Mouse (Mus musculus) liver, adult 2 months (tissue): ENCODE data around the gene Gm28305. TPM values are rescaled to one million over a fixed set of nuclear protein-coding genes. Genes with fewer than 3 reads are reported as not detected.

Experiments
- DNase-seq: peaks from one replicate; pipeline ENCODE4 v3.0.0-alpha.2; 2011; ENCODE audit warnings: low read depth, low spot score; ENCODE audit errors: extremely low read depth
- H3K27ac ChIP-seq: fragments of 200-500 bp; replicated peaks from 2 replicates; pipeline ENCODE4 v1.5.1; 2012; ENCODE audit warnings: low read depth, mild to moderate bottlenecking, control low read depth, inconsistent platforms, low read length; ENCODE audit not compliant: insufficient read depth
- H3K27me3 ChIP-seq: fragments of 200-500 bp; 2 replicates; pipeline ENCODE4 v1.6.1; 2012; ENCODE audit warnings: mild to moderate bottlenecking, moderate library complexity, low read length, inconsistent platforms; ENCODE audit not compliant: control insufficient read depth, insufficient read depth
- H3K36me3 ChIP-seq: fragments of 200-500 bp; 2 replicates; pipeline ENCODE4 v1.6.1; 2012; ENCODE audit warnings: low read length, inconsistent platforms; ENCODE audit not compliant: control insufficient read depth, insufficient read depth
- H3K4me1 ChIP-seq: fragments of 200-500 bp; 2 replicates; pipeline ENCODE4 v1.6.1; 2011; ENCODE audit warnings: low read length; ENCODE audit not compliant: control insufficient read depth, insufficient read depth
- H3K4me3 ChIP-seq: fragments of 200-500 bp; 2 replicates; pipeline ENCODE4 v1.5.1; 2011; ENCODE audit warnings: low read depth, mild to moderate bottlenecking, control low read depth, low read length, moderate library complexity; ENCODE audit not compliant: insufficient read depth
- H3K79me2 ChIP-seq: fragments of 200-500 bp; 2 replicates; pipeline ENCODE4 v1.6.1; 2012; ENCODE audit warnings: inconsistent platforms, mild to moderate bottlenecking, low read length, moderate library complexity; ENCODE audit not compliant: control insufficient read depth, insufficient read depth
- H3K9ac ChIP-seq: fragments of 200-500 bp; 2 replicates; pipeline ENCODE4 v1.6.1; 2012; ENCODE audit warnings: low read depth, mild to moderate bottlenecking, control low read depth, inconsistent platforms, low read length
- CTCF ChIP-seq: fragments of 200-500 bp; IDR thresholded peaks from 2 replicates; pipeline ENCODE4 v1.5.1; 2011; ENCODE audit warnings: low read depth, low read length, control low read depth
- POLR2A ChIP-seq: fragments of 200-500 bp; IDR thresholded peaks from 2 replicates; pipeline ENCODE4 v1.6.1; 2011; ENCODE audit warnings: low read length, control low read depth; ENCODE audit not compliant: insufficient read depth; ENCODE audit errors: extremely low read depth
- WGBS: fragments of 180-500 bp; shearing (Covaris S2); methylation state at CpG from one replicate; pipeline ENCODE4 v1.1.7; 2018; 5-methylcytosine and 5-hydroxymethylcytosine counted together
- polyA plus RNA-seq: library from polyadenylated mRNA; depleted of rRNA; stranded (reverse); fragments of >200 nt; gene quantifications from 2 replicates; pipeline ENCODE4 v1.2.3, GENCODE M21; 2012; rRNA removed
- total RNA-seq: library from RNA; depleted of rRNA; stranded (reverse); fragments of >200 nt; gene quantifications from 2 replicates; pipeline ENCODE4 v1.2.3, GENCODE M21; 2014; rRNA removed

The Gm28305 gene
- total and polyA plus RNA-seq, 2 experiments = not detected

GRCm38 (mm10) chr9:104123101-104123500 is 82.6 kb downstream of the Gm28305 start:
- no peak for DNase-seq
- Histone ChIP-seq H3K27ac (no peak overlapping the region), H3K9ac (no peak overlapping the region), H3K79me2 (no peaks in the 10 kb centered on the region), H3K4me1 (no peaks in the 10 kb centered on the region), H3K27me3 (no peaks in the 10 kb centered on the region), H3K4me3 (no peak overlapping the region), H3K36me3 (peaks cover 74% of the 10 kb centered on the region)
- WGBS = 79% methylated on average over 5 of the region's 5 CpGs
- TF ChIP-seq POLR2A (no peak), CTCF (no peak)

- no peak overlapping the region for H3K4me3 ChIP-seq
- peaks cover 73% of the 10 kb centered on the region for H3K36me3 ChIP-seq
- H3K27me3 ChIP-seq = no peaks in the 10 kb centered on the region
- no peaks in the 10 kb centered on the region for H3K79me2 ChIP-seq
- no peak overlapping the region for H3K9ac ChIP-seq
- TF ChIP-seq CTCF = no peak
- TF ChIP-seq POLR2A = no peak
- 87% methylated on average over 5 of the region's 5 CpGs for WGBS
- H3K27ac ChIP-seq = no peak overlapping the region
- no peaks in the 10 kb centered on the region for H3K4me1 ChIP-seq
- no peak for DNase-seq
Observed at GRCm38 (mm10) chr9:104123622-104124021, 83.2 kb downstream of the Gm28305 start.

Other genes starting within 250 kb of the Gm28305 start
- 2.9 and 5.4 TPM in 2 replicates for gene Nphp3, start 38.1 kb upstream of the Gm28305 start, total RNA-seq
- 5.7 and 8.7 TPM in 2 replicates for gene Nphp3, start 38.1 kb upstream of the Gm28305 start, polyA plus RNA-seq
- 32.1 and 36.9 TPM in 2 replicates for gene Uba5, start 22.5 kb downstream of the Gm28305 start, total RNA-seq
- gene Uba5, start 22.5 kb downstream of the Gm28305 start, polyA plus RNA-seq = 10.6 and 12.8 TPM in 2 replicates
- 334 and 392 TPM in 2 replicates for gene Acad11, start 22.7 kb downstream of the Gm28305 start, total RNA-seq
- 154 and 216 TPM in 2 replicates for gene Acad11, start 22.7 kb downstream of the Gm28305 start, polyA plus RNA-seq
- gene Ackr4, start 86.3 kb downstream of the Gm28305 start, total RNA-seq = 1.7 and 2.4 TPM in 2 replicates
- gene Ackr4, start 86.3 kb downstream of the Gm28305 start, polyA plus RNA-seq = 0.50 and 0.54 TPM in 2 replicates
- gene Dnajc13, start 222.3 kb downstream of the Gm28305 start, total RNA-seq = 25.8 and 27.3 TPM in 2 replicates
- 15.1 and 18.6 TPM in 2 replicates for gene Dnajc13, start 222.3 kb downstream of the Gm28305 start, polyA plus RNA-seq